Mouse (Mus musculus): ENCODE results near the gene Slc46a3.
"Not testable (repeated sequence)": the region's sequence is repeated elsewhere in the genome, so short reads cannot be mapped to it uniquely, and the experiment has no call there.

The Slc46a3 gene

GRCm38 (mm10) chr5:147894455-147895076, at the start of gene Slc46a3:
Slc46a3 (minus strand) TSS chr5:147894815.
- DNase-seq (ENCODE audit: low read depth, low spot score), result peak; percentile 92

GRCm38 (mm10) chr5:147939226-147939625, 44.6 kb upstream of the Slc46a3 start:
- DNase-seq (ENCODE audit: low read depth, low spot score), result no peak

- no peak for DNase-seq (ENCODE audit: low read depth, low spot score)
These were observed 40.5 kb upstream of the Slc46a3 start for GRCm38 (mm10) chr5:147935096-147935495.

- DNase-seq (ENCODE audit: low read depth, low spot score), result no peak
These were observed 34.3 kb upstream of the Slc46a3 start for GRCm38 (mm10) chr5:147928668-147929497.

- no peak for DNase-seq (ENCODE audit: low read depth, low spot score)
These were observed 31.5 kb upstream of the Slc46a3 start for GRCm38 (mm10) chr5:147925935-147926604.

- DNase-seq (ENCODE audit: low read depth, low spot score), result no peak
These were observed 30.0 kb upstream of the Slc46a3 start for GRCm38 (mm10) chr5:147924621-147925020.

- no peak for DNase-seq (ENCODE audit: low read depth, low spot score)
These were observed 23.6 kb upstream of the Slc46a3 start for GRCm38 (mm10) chr5:147918044-147918846.

GRCm38 (mm10) chr5:147916171-147916570, 21.6 kb upstream of the Slc46a3 start:
- no peak for DNase-seq (ENCODE audit: low read depth, low spot score)

GRCm38 (mm10) chr5:147915038-147915566, 20.5 kb upstream of the Slc46a3 start:
- DNase-seq (ENCODE audit: low read depth, low spot score), result no peak

- no peak for DNase-seq (ENCODE audit: low read depth, low spot score)
These were observed 18.7 kb upstream of the Slc46a3 start for GRCm38 (mm10) chr5:147913241-147913842.

GRCm38 (mm10) chr5:147911744-147912143, 17.1 kb upstream of the Slc46a3 start:
- DNase-seq (ENCODE audit: low read depth, low spot score), result no peak

- no peak for DNase-seq (ENCODE audit: low read depth, low spot score)
These were observed 16.3 kb upstream of the Slc46a3 start for GRCm38 (mm10) chr5:147910807-147911509.

GRCm38 (mm10) chr5:147907851-147908250, 13.2 kb upstream of the Slc46a3 start:
- no peak for DNase-seq (ENCODE audit: low read depth, low spot score)

GRCm38 (mm10) chr5:147907144-147907543, 12.5 kb upstream of the Slc46a3 start:
- DNase-seq (ENCODE audit: low read depth, low spot score), result no peak

GRCm38 (mm10) chr5:147903166-147903565, 8.6 kb upstream of the Slc46a3 start:
- DNase-seq (ENCODE audit: low read depth, low spot score), result no peak

- DNase-seq (ENCODE audit: low read depth, low spot score), result no peak
These were observed 7.6 kb upstream of the Slc46a3 start for GRCm38 (mm10) chr5:147902008-147902757.

- DNase-seq (ENCODE audit: low read depth, low spot score), result no peak
These were observed 4.4 kb upstream of the Slc46a3 start for GRCm38 (mm10) chr5:147898968-147899549.

- DNase-seq (ENCODE audit: low read depth, low spot score), result no peak
These were observed 3.6 kb upstream of the Slc46a3 start for GRCm38 (mm10) chr5:147898254-147898653.

- DNase-seq (ENCODE audit: low read depth, low spot score), result not testable (repeated sequence)
These were observed 1.9 kb upstream of the Slc46a3 start for GRCm38 (mm10) chr5:147896501-147896900.
